Mouse (Mus musculus) limb, embryonic 14.5 days (tissue): ENCODE results near the gene Scn4b. TPM values are rescaled to one million over a fixed set of nuclear protein-coding genes. Genes with fewer than 3 reads are reported as not detected.
A peak's percentile ranks its signal among the peaks of the same experiment; 100 is the strongest.

Source experiments
- ATAC-seq: fragments of 200-750 bp; cut with Nextera tagmentation; 2 replicates; pipeline ENCODE4 v1.8.0; 2017; ENCODE audit warnings: low read depth, moderate number of reproducible peaks, moderate TSS enrichment; ENCODE audit not compliant: low FRiP score
- DNase-seq: peaks from one replicate; pipeline ENCODE4 v3.0.0-alpha.2; 2015; ENCODE audit warnings: low spot score
- H3K27ac ChIP-seq: fragments of 300-500 bp; sonication (generic); replicated peaks from 2 replicates; pipeline ENCODE4 v1.5.1; 2014; ENCODE audit warnings: low read depth, mild to moderate bottlenecking, low read length, moderate library complexity, mixed read lengths
- H3K27me3 ChIP-seq: fragments of 300-500 bp; sonication (generic); 2 replicates; pipeline ENCODE4 v1.6.1; 2014; ENCODE audit warnings: low read length, mixed read lengths; ENCODE audit not compliant: control insufficient read depth, insufficient read depth
- H3K36me3 ChIP-seq: fragments of 300-500 bp; sonication (generic); 2 replicates; pipeline ENCODE4 v1.6.1; 2014; ENCODE audit warnings: mild to moderate bottlenecking, low read length, moderate library complexity, mixed read lengths; ENCODE audit not compliant: control insufficient read depth, insufficient read depth
- H3K4me1 ChIP-seq: fragments of 300-500 bp; sonication (generic); 2 replicates; pipeline ENCODE4 v1.6.1; 2014; ENCODE audit warnings: antibody characterized with exemption, low read length, mixed read lengths; ENCODE audit not compliant: control insufficient read depth, insufficient read depth
- H3K4me2 ChIP-seq: fragments of 300-500 bp; sonication (generic); replicated peaks from 2 replicates; pipeline ENCODE4 v1.6.1; 2014; ENCODE audit warnings: low read depth, mild to moderate bottlenecking, low read length, moderate library complexity; ENCODE audit not compliant: severe bottlenecking
- H3K4me3 ChIP-seq: fragments of 300-500 bp; sonication (generic); replicated peaks from 2 replicates; pipeline ENCODE4 v1.5.1; 2014; ENCODE audit warnings: low read length
- H3K9ac ChIP-seq: fragments of 300-500 bp; sonication (generic); 2 replicates; pipeline ENCODE4 v1.6.1; 2014; ENCODE audit warnings: mild to moderate bottlenecking, low read depth, low read length, moderate library complexity; ENCODE audit not compliant: severe bottlenecking
- H3K9me3 ChIP-seq: fragments of 300-500 bp; sonication (generic); 2 replicates; pipeline ENCODE4 v1.6.1; 2016; ENCODE audit warnings: low read length; ENCODE audit not compliant: control insufficient read depth
- POLR2A ChIP-seq: fragments of 200-500 bp; IDR thresholded peaks from 2 replicates; pipeline ENCODE4 v1.8.0; 2012; ENCODE audit warnings: inconsistent platforms, mild to moderate bottlenecking, moderate library complexity, borderline replicate concordance; ENCODE audit not compliant: insufficient read depth, insufficient read length; ENCODE audit errors: extremely low read depth
- WGBS: fragments of 180-500 bp; shearing (Covaris S2); extraction: QIAGEN DNeasy Blood & Tissue Kit; methylation state at CpG from one replicate; pipeline ENCODE4 v1.1.7; 2014; 5-methylcytosine and 5-hydroxymethylcytosine counted together
- polyA plus RNA-seq, 2 experiments: library from polyadenylated mRNA; depleted of rRNA in 1 of 2; stranded (reverse) in 1 of 2; unstranded in 1 of 2; fragments of >200 nt; fragmentation: Nextera tagmentation in 1 of 2; extraction: Ambion mirVana in 1 of 2; gene quantifications; 2 replicates each; pipeline versions ENCODE4 v1.2.1 to v1.2.3; 2012 to 2014

Gene Scn4b
- polyA plus RNA-seq, 2 experiments = 0.04 to 0.14 TPM

DNA sequence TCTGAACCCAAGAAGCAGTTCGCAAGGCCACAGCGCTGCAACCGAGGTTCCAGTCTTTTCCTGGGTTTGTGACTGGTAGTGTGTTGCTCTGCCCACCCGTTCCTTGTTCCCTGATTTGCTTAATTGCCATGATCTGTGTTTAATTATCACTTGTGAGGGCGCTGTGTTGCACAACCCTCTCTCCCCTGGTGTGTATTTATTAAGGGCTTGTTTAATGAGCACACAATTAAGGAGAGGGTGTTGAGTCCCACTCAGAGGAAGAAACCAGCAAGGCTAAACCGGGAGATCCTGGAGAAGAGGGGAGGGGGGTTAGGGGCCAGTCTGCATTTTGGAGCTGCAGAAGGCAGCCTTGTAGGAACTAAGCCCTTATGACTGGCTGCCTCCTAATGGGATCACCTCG lies 2.8 kb downstream of the Scn4b start:
- DNase-seq (no peak), ATAC-seq (no peak)
- H3K9me3 ChIP-seq = no peaks in the 10 kb centered on the region
- H3K27ac ChIP-seq = no peak overlapping the region
- WGBS = 28% methylated on average over 7 of the region's 7 CpGs
- peaks cover 13% of the 10 kb centered on the region for H3K4me1 ChIP-seq
- H3K27me3 ChIP-seq = peaks cover 28% of the 10 kb centered on the region
- no peak overlapping the region for H3K4me3 ChIP-seq
- H3K9ac ChIP-seq = no peak overlapping the region
- no peak overlapping the region for H3K4me2 ChIP-seq
- no peaks in the 10 kb centered on the region for H3K36me3 ChIP-seq
- no peak for TF ChIP-seq POLR2A

DNA sequence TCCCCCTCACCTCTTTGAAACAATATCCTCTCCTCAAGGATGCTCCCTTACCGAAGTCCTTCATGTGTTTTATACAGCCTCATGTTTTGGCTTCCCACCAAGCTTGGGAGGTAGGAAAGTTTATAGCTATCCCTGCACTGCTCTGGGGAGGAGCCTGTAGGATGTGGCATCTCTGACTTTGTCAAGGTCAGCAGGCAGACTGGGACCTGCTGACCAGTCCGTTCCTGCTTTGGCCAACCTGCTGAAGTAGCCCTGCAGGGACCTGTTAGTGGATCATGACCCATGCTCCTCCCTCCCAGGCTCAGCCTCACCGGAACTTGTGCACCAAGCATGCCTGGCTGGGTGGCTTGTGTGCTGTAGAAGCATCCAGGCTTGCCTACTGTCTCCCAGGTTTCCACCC lies 4.5 kb downstream of the Scn4b start:
- Histone ChIP-seq H3K27me3 (peaks cover 18% of the 10 kb centered on the region), H3K36me3 (no peaks in the 10 kb centered on the region), H3K27ac (no peak overlapping the region), H3K4me3 (no peak overlapping the region), H3K4me2 (no peak overlapping the region), H3K4me1 (peaks cover 13% of the 10 kb centered on the region), H3K9me3 (no peaks in the 10 kb centered on the region), H3K9ac (no peak overlapping the region)
- 47% methylated on average over 3 of the region's 3 CpGs for WGBS
- DNase-seq = no peak
- no peak for TF ChIP-seq POLR2A
- ATAC-seq = no peak

DNA sequence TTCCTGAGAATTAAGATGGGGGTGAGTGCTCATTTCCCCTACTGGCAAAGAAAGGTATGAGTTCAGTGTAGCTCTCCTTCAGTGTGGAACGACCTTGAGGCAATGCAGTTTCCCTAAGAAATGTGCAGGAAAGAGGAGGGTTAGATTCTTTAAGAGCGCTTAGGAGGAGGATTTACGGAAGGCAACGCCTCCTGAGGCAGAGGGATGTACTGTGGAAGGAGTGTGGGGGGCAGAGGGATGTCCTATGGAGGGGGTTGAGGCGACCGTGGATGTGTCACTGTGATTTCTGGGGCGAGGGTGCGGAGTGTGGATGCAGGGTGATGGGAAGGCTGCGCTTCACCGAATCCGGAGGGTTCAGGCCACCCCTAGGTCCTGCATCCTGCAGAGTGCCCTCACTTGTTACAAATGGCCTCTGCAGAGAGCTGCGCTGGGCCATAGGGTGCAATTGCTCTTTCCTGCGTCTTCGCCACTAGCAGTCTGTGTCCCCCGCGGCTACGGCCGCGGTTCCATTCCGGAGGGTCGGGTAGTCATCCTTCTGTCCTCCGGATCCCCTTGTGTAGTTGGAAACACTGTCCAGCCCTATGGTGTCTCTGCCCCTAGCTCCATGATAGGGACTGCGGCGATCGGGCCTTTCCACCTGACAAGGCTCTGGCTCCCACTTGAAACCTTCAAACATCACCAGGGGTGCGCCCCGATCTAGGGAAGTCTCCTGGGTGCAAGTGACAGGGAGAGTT lies 7.5 kb downstream of the Scn4b start:
- Histone ChIP-seq H3K4me2 (peak overlapping the region; percentile 79), H3K4me1 (peaks cover 4% of the 10 kb centered on the region; the same call in 1 of the 2 replicates), H3K9me3 (no peaks in the 10 kb centered on the region), H3K27me3 (no peaks in the 10 kb centered on the region; the same call in 1 of the 2 replicates), H3K36me3 (no peaks in the 10 kb centered on the region), H3K4me3 (peak overlapping the region; percentile 39), H3K27ac (no peak overlapping the region), H3K9ac (peak overlapping the region; percentile 38)
- ATAC-seq = peak; percentile 19; the same call in 1 of the 2 replicates
- no peak for DNase-seq
- 4% methylated on average over 27 of the region's 27 CpGs for WGBS
- TF ChIP-seq POLR2A = no peak

DNA sequence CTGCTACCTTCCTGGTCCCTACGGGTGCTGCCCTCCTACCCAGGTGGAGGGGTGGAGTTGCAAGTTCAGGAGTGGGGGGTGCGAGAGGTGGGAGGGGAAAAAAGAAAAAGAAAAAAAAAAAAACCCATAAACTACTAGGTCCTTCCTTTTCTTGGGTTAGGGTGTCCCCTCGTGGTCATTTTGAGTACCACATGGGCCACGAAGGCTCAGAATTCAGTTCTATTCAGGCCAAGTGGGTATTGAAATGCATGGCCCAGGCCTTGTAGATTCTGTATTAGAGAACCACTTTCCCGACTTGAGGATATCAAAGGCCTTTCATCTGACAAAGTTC lies 8.0 kb downstream of the Scn4b start:
- no peaks in the 10 kb centered on the region; the same call in 1 of the 2 replicates for H3K27me3 ChIP-seq

DNA sequence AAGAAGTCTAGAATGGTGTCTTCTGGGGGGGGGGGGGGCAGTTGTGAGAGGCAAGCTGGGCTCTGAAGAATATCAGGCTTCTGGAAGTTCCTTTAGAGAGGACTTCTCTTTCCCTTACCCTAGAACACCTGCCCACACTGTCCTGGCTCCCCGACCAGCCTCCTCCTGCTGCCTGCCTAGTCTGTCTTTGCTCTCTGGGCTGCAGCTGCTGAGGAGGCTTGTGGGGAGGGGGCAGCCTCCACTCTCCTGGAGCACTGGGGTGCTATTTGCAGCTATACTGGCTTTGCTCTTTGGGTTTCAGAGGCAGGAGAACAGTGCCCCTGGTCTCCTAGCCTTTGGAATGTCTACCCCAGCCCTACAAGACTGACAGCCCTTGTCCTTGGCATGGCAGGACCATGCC lies 12.7 kb downstream of the Scn4b start:
- no peaks in the 10 kb centered on the region for H3K27me3 ChIP-seq

More for the DNA sequence above, 8.0 kb downstream of the Scn4b start:
- Histone ChIP-seq H3K36me3 (no peaks in the 10 kb centered on the region), H3K4me1 (peaks cover 4% of the 10 kb centered on the region; the same call in 1 of the 2 replicates), H3K9me3 (no peaks in the 10 kb centered on the region), H3K9ac (peak overlapping the region; percentile 38), H3K4me3 (peak overlapping the region; percentile 39), H3K27ac (no peak overlapping the region), H3K4me2 (peak overlapping the region; percentile 79)
- no peak for TF ChIP-seq POLR2A
- WGBS = 0% methylated on average over 5 of the region's 5 CpGs
- ATAC-seq (peak; percentile 34), DNase-seq (peak; percentile 63)

More for the DNA sequence above, 12.7 kb downstream of the Scn4b start:
- Histone ChIP-seq H3K36me3 (no peaks in the 10 kb centered on the region), H3K27ac (no peak overlapping the region), H3K4me3 (no peak overlapping the region), H3K4me2 (no peak overlapping the region), H3K9me3 (no peaks in the 10 kb centered on the region), H3K4me1 (no peaks in the 10 kb centered on the region), H3K9ac (no peak overlapping the region)
- no peak for ATAC-seq
- TF ChIP-seq POLR2A = no peak
- DNase-seq = no peak
- 50% methylated on average over 1 of the region's 1 CpGs for WGBS
